Mouse (Mus musculus) kidney, adult 2 months (tissue): ENCODE measurements around the gene Smg6. TPM values are rescaled to one million over a fixed set of nuclear protein-coding genes. Genes with fewer than 3 reads are reported as not detected.
A peak's percentile ranks its signal among the peaks of the same experiment; 100 is the strongest.

ENCODE experiments used
- DNase-seq: peaks from one replicate; pipeline ENCODE4 v3.0.0; 2021
- H3K27ac ChIP-seq: fragments of 200-500 bp; 2 replicates; pipeline ENCODE4 v1.5.1; 2012; ENCODE audit warnings: low read depth, low read length, control low read depth, inconsistent platforms; ENCODE audit not compliant: insufficient read depth
- H3K27me3 ChIP-seq: fragments of 200-500 bp; replicated peaks from 2 replicates; pipeline ENCODE4 v1.6.1; 2012; ENCODE audit warnings: mild to moderate bottlenecking, moderate library complexity, low read length, inconsistent platforms; ENCODE audit not compliant: control insufficient read depth, insufficient read depth
- H3K36me3 ChIP-seq: fragments of 200-500 bp; 2 replicates; pipeline ENCODE4 v1.6.1; 2012; ENCODE audit warnings: mild to moderate bottlenecking, moderate library complexity, low read length, inconsistent platforms; ENCODE audit not compliant: control insufficient read depth, insufficient read depth
- H3K4me1 ChIP-seq: fragments of 200-500 bp; 2 replicates; pipeline ENCODE4 v1.6.1; 2011; ENCODE audit warnings: low read length; ENCODE audit not compliant: control insufficient read depth, insufficient read depth
- H3K4me3 ChIP-seq: fragments of 200-500 bp; 2 replicates; pipeline ENCODE4 v1.5.1; 2011; ENCODE audit warnings: mild to moderate bottlenecking, low read depth, low read length, control low read depth; ENCODE audit not compliant: insufficient read depth
- CTCF ChIP-seq: fragments of 200-500 bp; conservative IDR thresholded peaks from 2 replicates; pipeline ENCODE4 v1.5.1; 2011; ENCODE audit warnings: low read depth, mild to moderate bottlenecking, control low read depth, low read length, moderate library complexity, mixed read lengths; ENCODE audit not compliant: insufficient read depth, insufficient read length
- POLR2A ChIP-seq: fragments of 200-500 bp; IDR thresholded peaks from one replicate; pipeline ENCODE4 v1.6.1; 2011; ENCODE audit warnings: low read depth, low read length, control low read depth
- WGBS: fragments of 180-500 bp; shearing (Covaris S2); methylation state at CpG from one replicate; pipeline ENCODE4 v1.1.7; 2018; 5-methylcytosine and 5-hydroxymethylcytosine counted together
- polyA plus RNA-seq: library from polyadenylated mRNA; depleted of rRNA; stranded (reverse); fragments of >200 nt; gene quantifications from 2 replicates; pipeline ENCODE4 v1.2.3, GENCODE M21; 2012

The Smg6 gene
- polyA plus RNA-seq, 1 experiment = 35.2 TPM

GRCm38 (mm10) chr11:75094759-75095158 lies 169.1 kb downstream of the Smg6 start:
- Histone ChIP-seq H3K4me3 (no peak overlapping the region), H3K27me3 (no peaks in the 10 kb centered on the region), H3K27ac (no peak overlapping the region), H3K4me1 (no peaks in the 10 kb centered on the region), H3K36me3 (no peaks in the 10 kb centered on the region)
- TF ChIP-seq POLR2A (no peak), CTCF (no peak)
- no peak for DNase-seq
- WGBS = 96% methylated on average over 1 of the region's 1 CpGs

- no peaks in the 10 kb centered on the region for H3K27me3 ChIP-seq
- H3K4me3 ChIP-seq = no peak overlapping the region
- no peak for DNase-seq
- no peaks in the 10 kb centered on the region for H3K4me1 ChIP-seq
- TF ChIP-seq CTCF = no peak
- WGBS = 80% methylated on average over 5 of the region's 5 CpGs
- H3K36me3 ChIP-seq = no peaks in the 10 kb centered on the region
- no peak overlapping the region for H3K27ac ChIP-seq
Observed at GRCm38 (mm10) chr11:75102763-75103339, 177.2 kb downstream of the Smg6 start.

- no peak overlapping the region for H3K27ac ChIP-seq
- no peaks in the 10 kb centered on the region for H3K27me3 ChIP-seq
- 69% methylated on average over 5 of the region's 5 CpGs for WGBS
- TF ChIP-seq CTCF = no peak
- no peak overlapping the region for H3K4me3 ChIP-seq
- H3K36me3 ChIP-seq = no peaks in the 10 kb centered on the region
- peak; percentile 24 for DNase-seq
- no peaks in the 10 kb centered on the region for H3K4me1 ChIP-seq
Observed at GRCm38 (mm10) chr11:75106614-75107013, 181.0 kb downstream of the Smg6 start.

GRCm38 (mm10) chr11:75108909-75109308 lies 183.3 kb downstream of the Smg6 start:
- H3K4me3 ChIP-seq = no peak overlapping the region
- TF ChIP-seq CTCF = no peak
- no peak for TF ChIP-seq POLR2A
- H3K4me1 ChIP-seq = no peaks in the 10 kb centered on the region
- H3K36me3 ChIP-seq = no peaks in the 10 kb centered on the region
- no peak overlapping the region for H3K27ac ChIP-seq
- DNase-seq = no peak
- no peaks in the 10 kb centered on the region for H3K27me3 ChIP-seq

- no peaks in the 10 kb centered on the region for H3K36me3 ChIP-seq
- no peak for TF ChIP-seq POLR2A
- TF ChIP-seq CTCF = no peak
Observed at GRCm38 (mm10) chr11:75116379-75116778, 190.8 kb downstream of the Smg6 start.

GRCm38 (mm10) chr11:75118141-75118540 lies 192.5 kb downstream of the Smg6 start:
- Histone ChIP-seq H3K4me3 (no peak overlapping the region), H3K4me1 (peaks cover 6% of the 10 kb centered on the region; the same call in 1 of the 2 replicates), H3K27ac (no peak overlapping the region), H3K36me3 (no peaks in the 10 kb centered on the region), H3K27me3 (no peaks in the 10 kb centered on the region)
- 88% methylated on average over 2 of the region's 2 CpGs for WGBS
- TF ChIP-seq POLR2A = no peak
- no peak for TF ChIP-seq CTCF
- no peak for DNase-seq

More at GRCm38 (mm10) chr11:75116379-75116778, 190.8 kb downstream of the Smg6 start:
- DNase-seq = no peak
- Histone ChIP-seq H3K27ac (no peak overlapping the region), H3K4me1 (peaks cover 6% of the 10 kb centered on the region; the same call in 1 of the 2 replicates), H3K27me3 (no peaks in the 10 kb centered on the region), H3K4me3 (no peak overlapping the region)
- 65% methylated on average over 6 of the region's 6 CpGs for WGBS

- WGBS = 98% methylated on average over 2 of the region's 2 CpGs
- H3K27ac ChIP-seq = peak overlapping the region; percentile 25; the same call in 1 of the 2 replicates
- H3K36me3 ChIP-seq = no peaks in the 10 kb centered on the region
- no peak for DNase-seq
- TF ChIP-seq POLR2A = no peak
- no peak for TF ChIP-seq CTCF
- H3K4me3 ChIP-seq = no peak overlapping the region
- H3K27me3 ChIP-seq = no peaks in the 10 kb centered on the region
- H3K4me1 ChIP-seq = peaks cover 6% of the 10 kb centered on the region; the same call in 1 of the 2 replicates
Observed at GRCm38 (mm10) chr11:75119298-75119697, 193.7 kb downstream of the Smg6 start.
